20 mouse cellular contexts compared by ENCODE assay signal in genomic region chr1:93323973-93324372, GRCm38 (mm10). TPM values are rescaled to one million over a fixed set of nuclear protein-coding genes. Genes with fewer than 3 reads are reported as not detected.
"Had no signal": no experiment of that assay in that cellular context is flagged by ENCODE, and none has a peak within 500 bp of the region (broad histone marks: within the 10 kb centered on the region; RNA-seq: fewer than 3 reads in every experiment).

No protein-coding gene starts in this region.

- H3K4me1 ChIP-seq: liver, embryonic 15.5 days; midbrain, embryonic 10.5 days; midbrain, embryonic 12.5 days; neural tube, embryonic 13.5 days; neural tube, embryonic 15.5 days had no signal

- DNase-seq: lung, adult 18-20 months; lung, embryonic 14.5 days; lung, postnatal 10 days; lung, postnatal 4 days; midbrain, embryonic 14.5 days; retina, postnatal 1 day; right cerebral cortex, adult 18-20 months; right cerebral cortex, postnatal 25 days; right cerebral cortex, postnatal 4 days; spleen, adult 18-20 months; thymus, adult 18-20 months; thymus, postnatal 25 days; thymus, postnatal 4 days had no signal

- H3K27ac ChIP-seq: liver, embryonic 15.5 days; midbrain, embryonic 10.5 days; midbrain, embryonic 12.5 days; neural tube, embryonic 13.5 days; neural tube, embryonic 15.5 days had no signal

- H3K4me3 ChIP-seq: liver, embryonic 15.5 days; midbrain, embryonic 10.5 days; midbrain, embryonic 12.5 days; myocyte; neural tube, embryonic 13.5 days; neural tube, embryonic 15.5 days had no signal

- ATAC-seq: midbrain, embryonic 16.5 days had no signal

RNA-seq across cellular contexts. Expression of gene Ano7, which starts 49.8 kb away (rescaled TPM):
- polyA plus RNA-seq: myocyte had no signal
